Mouse (Mus musculus) stomach, postnatal 0 days (tissue): ENCODE data around the gene Jak1. TPM values are rescaled to one million over a fixed set of nuclear protein-coding genes. Genes with fewer than 3 reads are reported as not detected.

ENCODE experiments used
- ATAC-seq: fragments of 200-750 bp; cut with Nextera tagmentation; 2 replicates; pipeline ENCODE4 v1.8.0; 2017; ENCODE audit not compliant: low FRiP score, low TSS enrichment
- DNase-seq: peaks from one replicate; pipeline ENCODE4 v3.0.0-alpha.2; 2016; ENCODE audit warnings: low spot score
- H3K27ac ChIP-seq: fragments of 300-500 bp; sonication (generic); replicated peaks from 2 replicates; pipeline ENCODE4 v1.5.1; 2014; ENCODE audit warnings: mild to moderate bottlenecking, control low read depth
- H3K27me3 ChIP-seq: fragments of 300-500 bp; sonication (generic); 2 replicates; pipeline ENCODE4 v1.6.1; 2014; ENCODE audit warnings: low read length; ENCODE audit not compliant: control insufficient read depth, insufficient read depth
- H3K36me3 ChIP-seq: fragments of 300-500 bp; sonication (generic); 2 replicates; pipeline ENCODE4 v1.6.1; 2014; ENCODE audit warnings: low read length, mixed read lengths; ENCODE audit not compliant: control insufficient read depth, insufficient read depth
- H3K4me1 ChIP-seq: fragments of 300-500 bp; sonication (generic); replicated peaks from 2 replicates; pipeline ENCODE4 v1.6.1; 2014; ENCODE audit warnings: antibody characterized with exemption; ENCODE audit not compliant: control insufficient read depth, insufficient read depth
- H3K4me2 ChIP-seq: fragments of 300-500 bp; sonication (generic); replicated peaks from 2 replicates; pipeline ENCODE4 v1.6.1; 2014; ENCODE audit warnings: low read depth, mild to moderate bottlenecking, control low read depth, moderate library complexity
- H3K4me3 ChIP-seq: fragments of 300-500 bp; sonication (generic); 2 replicates; pipeline ENCODE4 v1.5.1; 2014; ENCODE audit warnings: low read depth, low read length, control low read depth
- H3K9ac ChIP-seq: fragments of 300-500 bp; sonication (generic); 2 replicates; pipeline ENCODE4 v1.6.1; 2014; ENCODE audit warnings: mild to moderate bottlenecking, low read length, control low read depth, mixed read lengths
- H3K9me3 ChIP-seq: fragments of 300-500 bp; sonication (generic); 2 replicates; pipeline ENCODE4 v1.6.1; 2016; ENCODE audit warnings: low read length; ENCODE audit not compliant: control insufficient read depth
- CTCF ChIP-seq: IDR thresholded peaks from 2 replicates; pipeline ENCODE4 v1.5.1; 2016; ENCODE audit warnings: antibody characterized with exemption, low read depth, mild to moderate bottlenecking, moderate library complexity
- EP300 ChIP-seq: optimal IDR thresholded peaks from 2 replicates; pipeline ENCODE3; 2016; ENCODE audit warnings: antibody characterized with exemption
- WGBS: fragments of 180-500 bp; shearing (Covaris S2); extraction: QIAGEN DNeasy Blood & Tissue Kit; methylation state at CpG from one replicate; pipeline ENCODE4 v1.1.7; 2014; 5-methylcytosine and 5-hydroxymethylcytosine counted together
- polyA plus RNA-seq: library from polyadenylated mRNA; unstranded; fragments of >200 nt; fragmentation: Nextera tagmentation; extraction: Ambion mirVana; gene quantifications from 2 replicates; pipeline ENCODE4 v1.2.1, GENCODE M21; 2015

Jak1 gene
- polyA plus RNA-seq, 1 experiment from 2014 or later: 34.1 TPM

DNA sequence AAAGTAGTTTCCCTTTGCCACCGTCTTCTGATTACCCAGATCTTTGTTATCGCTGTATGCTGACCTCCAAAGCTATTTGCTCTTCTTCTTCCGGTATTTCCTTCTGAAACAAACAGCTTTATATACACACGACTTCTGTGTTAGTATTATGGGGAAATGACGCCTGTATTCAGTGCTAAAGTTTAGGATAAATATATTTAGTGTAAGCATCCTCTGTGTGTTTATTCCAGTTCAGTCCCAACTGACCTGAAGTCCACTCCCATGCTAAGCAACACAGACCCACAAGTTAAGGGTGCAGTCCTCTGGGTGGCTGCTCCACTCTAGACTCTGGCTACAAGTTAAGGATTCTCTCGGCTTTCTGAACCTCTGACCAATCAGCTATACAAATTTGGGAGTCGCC is 144.1 kb downstream of the Jak1 start:
- Histone ChIP-seq H3K4me1 (no peaks in the 10 kb centered on the region), H3K4me2 (no peak overlapping the region), H3K9ac (no peak overlapping the region), H3K27ac (no peak overlapping the region), H3K36me3 (peaks cover 2% of the 10 kb centered on the region; the same call in 1 of the 2 replicates), H3K4me3 (no peak overlapping the region), H3K27me3 (no peaks in the 10 kb centered on the region), H3K9me3 (no peaks in the 10 kb centered on the region)
- WGBS: 68% methylated on average over 7 of the region's 7 CpGs
- DNase-seq (no peak), ATAC-seq (no peak)
- no peak for TF ChIP-seq CTCF
- TF ChIP-seq EP300: no peak

DNA sequence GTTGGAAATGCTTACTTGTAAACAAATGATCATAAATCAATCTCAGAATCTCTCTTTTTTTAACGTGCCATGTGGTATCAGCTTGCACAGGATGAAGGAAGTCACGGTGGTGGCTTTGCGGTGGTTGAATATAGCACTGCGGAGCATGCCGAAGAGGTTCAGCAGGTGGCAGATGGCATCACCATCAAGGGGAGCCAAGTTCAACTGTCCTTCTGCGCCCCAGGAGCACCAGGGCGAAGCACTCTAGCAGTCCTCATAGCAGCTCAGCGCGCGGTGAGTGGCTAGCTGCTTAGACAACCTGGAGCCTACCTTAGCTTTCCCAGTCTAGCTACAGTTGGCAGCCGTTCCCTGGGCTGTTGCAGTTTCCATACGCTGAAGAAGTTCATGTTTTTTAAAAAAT is 158.0 kb downstream of the Jak1 start:
- no peaks in the 10 kb centered on the region for H3K27me3 ChIP-seq
- WGBS: 84% methylated on average over 12 of the region's 12 CpGs

More for the DNA sequence above, 158.0 kb downstream of the Jak1 start:
- no peak for ATAC-seq
- H3K4me1 ChIP-seq: no peaks in the 10 kb centered on the region
- H3K9me3 ChIP-seq: no peaks in the 10 kb centered on the region
- H3K4me2 ChIP-seq: no peak overlapping the region
- no peak for TF ChIP-seq EP300
- no peak for TF ChIP-seq CTCF
- H3K36me3 ChIP-seq: no peaks in the 10 kb centered on the region
- H3K4me3 ChIP-seq: no peak overlapping the region
- H3K27ac ChIP-seq: no peak overlapping the region
- DNase-seq: no peak
- H3K9ac ChIP-seq: no peak overlapping the region

Other genes starting within 250 kb of the Jak1 start
- not detected in 2 replicates for gene Gm10577, start 244.6 kb downstream of the Jak1 start, polyA plus RNA-seq
- 3.9 and 4.5 TPM in 2 replicates for gene Raver2, start 196.3 kb downstream of the Jak1 start, polyA plus RNA-seq
- gene Ak4, start 154.0 kb upstream of the Jak1 start, polyA plus RNA-seq: 15.8 and 16.4 TPM in 2 replicates
- gene Dnajc6, start 231.4 kb upstream of the Jak1 start, polyA plus RNA-seq: 0.81 and 0.83 TPM in 2 replicates